Mouse (Mus musculus) testis, postnatal 14 days (tissue): ENCODE results near the gene Abhd4.
"Not testable (repeated sequence)": the region's sequence is repeated elsewhere in the genome, so short reads cannot be mapped to it uniquely, and the experiment has no call there.

Source experiments
- DNase-seq: peaks from one replicate; pipeline ENCODE4 v3.0.0; 2021; ENCODE audit warnings: low spot score

Abhd4 gene

GRCm38 (mm10) chr14:54223315-54224063 is 30.5 kb upstream of the Abhd4 start:
- no peak for DNase-seq

GRCm38 (mm10) chr14:54224064-54224417 is 29.9 kb upstream of the Abhd4 start:
- DNase-seq = no peak

DNA sequence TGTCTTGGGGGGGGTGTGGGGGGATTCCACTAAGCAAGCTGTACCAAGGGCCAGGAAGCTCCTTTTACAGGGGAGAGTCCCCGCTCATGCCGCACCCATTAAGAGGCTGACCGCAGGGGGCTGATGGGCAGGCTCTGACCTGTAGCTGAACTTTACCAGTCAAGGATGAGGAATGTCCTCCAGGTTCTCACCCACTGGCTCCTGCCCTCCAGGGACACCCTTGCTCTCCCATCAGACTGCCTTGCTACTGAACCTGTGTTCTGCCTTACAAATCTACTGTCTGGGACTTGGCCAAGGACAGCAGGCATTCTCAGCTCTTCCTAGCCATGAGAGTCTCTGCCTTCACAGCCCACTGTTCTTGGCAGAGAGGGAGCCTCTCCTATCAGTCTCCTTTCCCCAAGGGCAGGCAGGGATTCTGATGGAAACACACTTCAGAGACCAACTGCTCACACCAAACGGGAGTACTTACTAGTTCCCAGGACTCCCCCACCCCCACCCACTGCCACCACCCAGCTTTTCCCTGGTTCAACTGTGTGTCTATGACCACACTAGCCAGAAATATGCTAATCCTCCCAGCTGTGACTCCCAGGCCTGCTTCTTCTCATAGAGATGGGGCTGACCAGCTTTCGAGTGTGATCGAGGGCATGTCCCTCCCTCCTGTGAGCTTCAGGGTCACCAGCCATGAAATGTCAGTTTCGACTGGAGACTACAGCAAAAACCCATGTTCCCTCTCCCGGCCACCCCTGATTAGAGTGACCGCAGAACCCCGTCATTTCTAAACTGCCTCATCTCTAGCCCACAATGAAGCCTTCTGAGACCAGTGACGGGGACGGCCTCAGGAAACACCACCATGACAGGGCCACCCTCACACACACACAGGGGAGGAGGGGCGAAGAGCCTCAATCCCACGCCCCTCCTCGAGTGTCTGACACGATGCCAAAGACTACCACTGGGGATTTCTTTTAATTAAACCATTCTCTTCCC is 29.2 kb upstream of the Abhd4 start:
- DNase-seq = peak; percentile 70

DNA sequence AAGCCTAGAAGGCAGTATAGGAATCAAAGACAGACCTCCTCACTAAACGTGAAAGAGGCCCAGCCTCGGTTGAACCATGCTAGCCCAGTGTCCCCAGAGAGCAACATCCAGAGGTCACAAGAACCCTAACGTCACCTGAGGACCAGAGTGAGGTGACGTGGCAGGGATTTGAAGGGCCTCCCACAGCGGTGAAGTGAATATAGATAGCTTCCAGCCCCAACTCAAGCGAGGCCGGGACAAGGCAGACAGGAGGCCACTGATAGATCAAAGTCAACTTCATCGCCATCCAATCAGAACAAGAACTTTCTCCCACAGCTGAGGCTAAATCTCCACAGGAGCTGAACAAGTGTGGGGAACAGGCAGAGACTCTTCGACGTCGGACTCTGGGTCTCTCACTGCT is 28.3 kb upstream of the Abhd4 start:
- DNase-seq = no peak

GRCm38 (mm10) chr14:54226911-54227811 is 26.8 kb upstream of the Abhd4 start:
- peak; percentile 70 for DNase-seq

DNA sequence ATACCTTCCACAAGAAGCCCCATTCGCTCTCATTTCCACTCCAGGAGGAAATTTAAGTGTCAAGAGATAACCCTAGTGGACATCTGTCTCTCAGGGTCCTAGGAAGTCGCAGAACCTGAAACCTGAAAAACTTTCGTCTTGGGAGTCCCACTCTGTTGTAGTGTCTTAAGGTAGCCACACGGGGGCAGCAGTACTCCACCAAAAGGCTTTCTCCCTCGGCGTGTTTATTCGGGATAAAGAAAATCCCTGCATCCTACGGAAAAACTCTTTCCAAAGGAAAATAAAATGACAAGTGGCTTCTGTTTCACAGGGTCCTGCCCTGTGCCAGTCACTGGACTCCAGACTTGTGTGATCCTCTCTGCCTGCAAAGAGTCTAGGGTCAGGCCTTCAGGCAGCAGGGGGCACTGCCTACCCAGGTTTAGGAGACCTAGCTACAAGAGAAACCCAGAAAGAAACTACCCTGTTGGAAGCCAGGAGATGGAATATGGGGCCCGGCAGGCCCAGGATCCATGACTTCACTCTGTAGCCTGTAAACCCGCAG is 26.0 kb upstream of the Abhd4 start:
- peak; percentile 53 for DNase-seq

DNA sequence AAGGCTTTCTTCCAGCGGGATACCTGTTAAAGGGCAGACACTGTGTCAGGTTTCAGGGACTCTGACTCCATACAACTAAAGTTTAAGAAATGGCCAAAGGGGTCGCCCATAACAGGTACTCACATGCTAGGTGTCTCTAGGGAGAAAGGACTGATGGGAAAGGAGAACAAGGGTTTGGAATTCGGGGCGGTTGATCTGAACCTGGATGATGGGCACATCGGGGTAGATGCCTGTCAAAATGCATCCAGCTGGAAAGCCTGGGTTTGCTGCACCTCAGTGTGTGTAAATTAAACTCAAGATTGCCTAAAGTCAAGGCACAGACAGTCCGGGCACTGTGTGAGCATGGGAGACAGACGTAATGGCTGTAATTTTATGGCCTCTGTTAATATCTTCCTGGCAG is 25.5 kb upstream of the Abhd4 start:
- DNase-seq = no peak

DNA sequence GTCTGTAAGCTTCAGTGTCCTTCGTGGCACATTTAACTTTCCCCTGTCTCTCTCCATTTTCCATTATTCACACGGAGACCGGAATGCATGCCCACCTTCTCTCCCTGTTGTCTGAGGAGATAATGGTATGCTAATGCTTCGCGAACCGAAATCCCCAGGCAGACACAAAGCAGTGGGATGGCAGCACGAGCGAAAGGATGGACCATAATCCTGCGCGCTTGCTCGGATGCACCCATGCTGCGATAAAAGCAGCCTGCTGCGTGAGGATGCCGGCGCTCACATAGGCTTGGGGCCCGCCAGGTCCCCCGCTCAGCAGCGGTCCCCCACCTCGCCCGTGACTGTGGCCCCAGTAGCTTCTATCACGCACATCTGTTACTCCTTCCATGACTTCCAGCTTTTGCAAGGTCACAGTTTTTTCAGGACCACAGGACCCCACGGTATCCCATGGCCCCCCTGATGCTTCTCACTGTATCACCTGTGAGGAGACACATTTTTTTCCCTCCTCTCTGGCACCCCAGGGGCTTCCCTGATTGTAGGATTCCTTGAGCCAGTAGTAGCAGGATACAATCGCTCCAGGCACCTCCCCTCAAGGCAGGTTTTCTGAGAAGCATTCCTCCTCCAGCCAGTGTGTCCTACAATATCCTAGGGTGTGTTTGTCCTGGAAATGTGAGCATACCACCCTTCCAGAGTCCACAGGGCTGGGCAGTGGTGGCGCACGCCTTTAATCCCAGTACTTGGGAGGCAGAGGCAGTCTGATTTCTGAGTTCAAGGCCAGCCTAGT is 24.9 kb upstream of the Abhd4 start:
- no peak for DNase-seq

DNA sequence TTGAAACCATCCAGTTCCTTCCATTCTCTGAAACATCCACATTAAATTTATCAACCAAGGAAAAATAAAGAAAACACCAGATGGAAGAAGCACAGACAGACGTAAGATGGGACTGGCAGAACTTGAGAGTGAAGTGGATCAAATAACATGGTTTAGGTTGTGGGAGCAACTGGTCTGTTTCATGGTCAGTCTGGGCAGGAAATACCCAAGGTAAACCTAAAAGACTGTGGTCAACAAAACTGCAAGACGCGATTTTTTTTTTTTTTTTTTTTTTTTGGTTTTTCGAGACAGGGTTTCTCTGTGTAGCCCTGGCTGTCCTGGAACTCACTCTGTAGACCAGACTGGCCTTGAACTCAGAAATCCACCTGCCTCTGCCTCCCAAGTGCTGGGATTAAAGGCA is 24.1 kb upstream of the Abhd4 start:
- DNase-seq = not testable (repeated sequence)

DNA sequence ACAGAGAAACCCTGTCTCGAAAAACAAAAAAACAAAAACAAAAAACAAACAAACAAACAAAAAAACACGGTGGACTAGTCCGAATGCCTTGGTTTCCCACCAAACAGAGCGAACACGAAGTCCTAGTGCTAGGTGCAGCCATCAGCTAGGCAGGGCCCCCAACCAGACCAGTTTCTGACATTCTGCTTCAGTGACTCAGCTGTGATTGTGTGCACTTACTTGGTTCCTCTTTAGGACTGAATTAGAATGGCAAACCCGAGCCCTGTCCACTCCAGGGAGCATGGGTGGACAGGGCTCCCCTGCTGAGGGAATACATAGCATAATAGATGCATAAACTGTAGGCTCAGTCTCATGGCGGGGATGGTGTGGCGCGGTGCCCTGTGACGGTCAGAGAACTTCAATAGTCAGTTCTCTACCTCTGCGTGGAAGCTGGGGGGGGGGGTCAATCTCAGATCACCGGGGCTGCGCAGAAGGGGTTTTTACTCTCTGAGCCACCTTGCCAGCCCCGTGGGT is 23.3 kb upstream of the Abhd4 start:
- DNase-seq = no peak

- no peak for DNase-seq
These were observed 22.6 kb upstream of the Abhd4 start for GRCm38 (mm10) chr14:54231176-54231956.

- DNase-seq = no peak
These were observed 21.8 kb upstream of the Abhd4 start for GRCm38 (mm10) chr14:54232143-54232542.

- peak; percentile 48 for DNase-seq
These were observed 21.0 kb upstream of the Abhd4 start for GRCm38 (mm10) chr14:54232811-54233558.

GRCm38 (mm10) chr14:54233559-54234143 is 20.3 kb upstream of the Abhd4 start:
- no peak for DNase-seq

GRCm38 (mm10) chr14:54234231-54235040 is 19.6 kb upstream of the Abhd4 start:
- no peak for DNase-seq

DNA sequence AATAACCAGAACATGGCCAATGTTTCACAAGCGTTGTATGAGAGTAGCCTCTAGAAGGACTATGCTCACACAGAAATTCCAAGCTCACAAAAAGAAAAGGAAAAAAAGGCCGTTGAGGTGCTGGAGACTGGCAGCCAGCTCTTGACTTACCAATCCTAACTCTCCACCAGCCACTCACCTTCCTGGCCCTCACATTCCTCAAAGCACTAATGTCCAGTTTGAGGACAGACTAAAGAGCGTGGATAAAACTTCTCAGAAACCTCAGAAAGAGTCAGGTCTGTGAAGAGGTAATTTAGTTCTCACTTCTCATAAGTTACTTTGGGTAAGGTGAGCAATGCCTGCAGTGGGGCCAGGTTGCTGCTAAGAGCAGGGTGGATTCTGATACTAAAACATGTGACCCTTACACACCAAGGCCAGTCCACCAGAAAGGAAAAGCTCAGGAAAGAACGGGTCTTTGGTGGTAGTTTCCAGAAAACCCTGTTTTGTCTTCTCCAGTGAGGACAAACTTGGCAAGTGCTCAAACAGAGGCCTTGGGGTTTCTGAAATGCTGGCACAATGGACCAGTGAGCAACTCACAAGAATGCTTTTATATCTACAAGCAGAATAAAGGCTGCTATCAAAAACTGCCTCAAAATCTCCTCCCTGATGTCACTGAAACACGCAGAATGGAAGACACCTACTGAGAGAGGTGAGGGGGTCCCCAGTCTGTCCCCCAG is 18.0 kb upstream of the Abhd4 start:
- no peak for DNase-seq

DNA sequence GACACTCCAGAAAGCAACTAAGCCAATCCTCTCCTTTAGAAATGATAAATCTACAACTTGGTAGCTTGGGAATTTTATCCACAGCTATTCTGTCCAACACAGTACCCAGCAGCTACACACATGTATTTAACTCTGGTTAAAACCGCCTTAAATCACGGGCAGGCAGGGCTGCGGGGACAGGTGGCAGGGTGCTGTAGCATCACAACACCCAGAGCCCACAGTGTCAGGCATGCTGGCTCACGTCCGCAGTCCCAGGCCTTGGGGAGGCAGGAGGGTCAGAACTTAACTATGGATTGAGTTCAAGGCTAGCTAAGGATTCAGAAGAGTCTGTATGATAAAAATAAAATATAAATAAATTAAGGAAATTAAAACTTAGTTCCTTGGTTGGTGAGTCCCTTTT is 17.1 kb upstream of the Abhd4 start:
- no peak for DNase-seq
